Mouse (Mus musculus) MN1 (cell line): ENCODE measurements around the gene Spred1.

ENCODE experiments used
- DNase-seq: peaks from one replicate; pipeline ENCODE4 v3.0.0-alpha.2; 2016; ENCODE audit warnings: low spot score

Spred1 gene

DNA sequence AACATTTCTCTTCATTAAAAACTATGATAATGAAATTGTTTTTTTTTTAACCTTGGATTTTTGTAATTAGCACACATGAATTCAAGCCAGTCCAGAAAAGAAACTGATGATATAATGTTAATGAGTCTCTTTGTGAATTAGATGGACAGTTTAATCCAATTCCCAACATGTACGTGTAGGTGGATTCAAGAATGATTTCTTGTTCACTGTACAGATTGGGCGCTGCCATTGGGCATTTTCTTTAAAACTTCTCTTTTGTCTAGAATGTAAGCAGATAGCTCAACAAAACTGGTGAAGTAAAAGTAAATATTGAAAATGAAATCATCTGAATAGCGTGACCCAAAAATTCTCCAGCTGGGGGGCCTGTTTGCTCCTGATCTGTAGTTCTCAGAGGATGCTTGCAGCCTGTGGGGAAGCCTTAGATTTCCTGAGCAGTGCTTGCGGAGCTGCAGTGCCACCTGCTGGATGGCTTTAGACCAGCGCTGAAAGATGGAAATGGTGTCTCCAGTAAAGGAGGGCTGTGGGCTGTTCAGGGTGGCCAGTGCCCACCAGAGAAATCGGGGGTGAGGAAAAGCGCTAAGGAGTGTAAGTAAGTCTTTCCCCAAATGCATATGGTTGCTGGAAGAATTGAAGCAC, 59.2 kb downstream of the Spred1 start:
- DNase-seq, result peak; percentile 84

DNA sequence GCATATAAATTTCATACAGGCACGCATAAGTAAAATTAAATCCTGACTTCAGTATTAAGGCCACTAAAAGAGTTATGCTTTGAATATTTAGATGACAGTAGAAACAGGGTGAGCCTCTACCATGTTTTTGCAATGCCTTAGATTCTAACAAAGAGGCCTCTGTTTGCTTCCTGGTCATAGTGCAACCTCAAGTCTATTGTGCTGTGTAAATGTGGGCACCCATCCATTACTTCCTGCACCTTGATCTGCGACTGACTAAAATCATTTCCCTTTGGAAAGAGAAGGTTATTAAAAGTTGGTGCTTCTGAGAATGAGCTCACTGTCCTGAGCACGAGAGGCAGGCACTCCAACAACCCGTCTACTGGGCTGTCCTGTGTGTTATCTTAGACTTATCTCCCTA, 64.4 kb downstream of the Spred1 start:
- no peak for DNase-seq

DNA sequence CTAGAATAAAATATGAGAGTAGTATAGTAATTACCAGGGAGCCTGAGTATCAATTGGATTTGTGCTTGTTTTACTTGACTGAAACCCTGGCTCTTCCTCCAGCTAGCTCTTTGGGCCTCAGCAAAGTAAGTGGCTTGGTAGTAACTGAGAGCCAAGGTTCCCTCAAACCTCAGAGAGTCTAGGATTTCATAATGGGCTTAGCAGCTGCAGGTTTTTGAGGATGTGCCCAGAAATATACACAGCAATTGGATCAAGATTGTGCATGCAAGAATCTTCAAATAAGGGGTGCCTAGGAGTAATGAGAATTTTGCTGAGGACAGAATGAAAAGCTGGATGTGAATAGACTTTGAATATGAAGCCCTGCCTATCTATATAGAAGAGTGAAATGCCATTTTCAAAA, 69.7 kb downstream of the Spred1 start:
- no peak for DNase-seq

DNA sequence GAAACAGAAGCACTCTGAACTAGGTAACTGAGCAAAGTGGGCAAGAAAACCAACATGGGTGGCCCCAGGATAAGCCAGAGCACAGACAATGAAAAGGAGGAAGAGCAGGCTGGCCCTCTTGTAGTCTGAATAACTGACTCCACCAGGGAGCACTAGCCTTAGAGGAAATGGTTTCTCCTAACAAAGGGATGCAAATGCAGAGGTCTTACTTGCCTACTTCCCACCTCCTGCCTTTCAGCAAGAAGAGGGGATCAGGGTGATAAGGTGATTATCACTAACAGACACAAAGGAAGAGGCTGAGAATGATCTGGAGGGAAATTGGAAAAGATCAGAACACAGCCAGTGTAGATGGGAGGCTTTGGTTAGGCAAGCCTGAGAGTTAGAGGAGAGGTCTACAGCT, 73.1 kb downstream of the Spred1 start:
- no peak for DNase-seq

DNA sequence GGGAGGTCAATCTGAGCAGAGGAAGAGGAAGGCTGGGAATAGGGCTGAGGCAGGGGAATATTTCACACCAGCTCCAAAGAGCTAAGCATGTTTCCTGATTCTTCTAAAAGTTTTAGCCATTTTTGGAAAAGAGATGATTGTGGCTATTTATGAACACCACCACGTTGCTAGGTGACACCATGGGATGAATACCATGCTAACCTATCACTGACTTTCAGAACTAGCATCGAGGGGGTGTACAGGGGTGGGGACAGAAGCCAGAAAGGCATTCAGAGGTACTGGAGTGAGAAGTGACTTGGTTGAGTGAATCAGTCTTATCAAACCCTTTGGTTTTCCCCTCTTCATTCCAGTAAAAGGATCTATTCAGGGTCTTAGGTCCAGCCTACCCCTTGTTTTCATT, 74.0 kb downstream of the Spred1 start:
- no peak for DNase-seq

DNA sequence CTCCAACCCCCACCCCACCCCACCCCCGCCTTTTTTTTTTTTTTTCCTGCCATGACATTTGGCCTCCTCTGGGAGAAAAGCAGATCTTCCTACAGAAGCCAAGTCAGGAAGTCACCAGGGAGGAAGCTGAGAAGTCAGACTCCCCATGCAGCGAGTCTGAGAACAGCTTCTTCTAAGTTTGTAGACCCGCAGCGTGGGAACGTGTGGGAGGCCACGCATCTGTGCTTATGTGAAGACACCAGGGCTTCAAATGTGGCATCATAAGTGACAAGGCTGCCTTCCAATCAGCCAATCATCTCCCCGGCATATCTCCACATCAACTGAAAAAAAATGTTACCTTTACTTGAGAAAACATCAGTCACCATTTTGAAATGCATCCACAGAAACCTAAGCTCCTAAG, 74.4 kb downstream of the Spred1 start:
- DNase-seq, result no peak

DNA sequence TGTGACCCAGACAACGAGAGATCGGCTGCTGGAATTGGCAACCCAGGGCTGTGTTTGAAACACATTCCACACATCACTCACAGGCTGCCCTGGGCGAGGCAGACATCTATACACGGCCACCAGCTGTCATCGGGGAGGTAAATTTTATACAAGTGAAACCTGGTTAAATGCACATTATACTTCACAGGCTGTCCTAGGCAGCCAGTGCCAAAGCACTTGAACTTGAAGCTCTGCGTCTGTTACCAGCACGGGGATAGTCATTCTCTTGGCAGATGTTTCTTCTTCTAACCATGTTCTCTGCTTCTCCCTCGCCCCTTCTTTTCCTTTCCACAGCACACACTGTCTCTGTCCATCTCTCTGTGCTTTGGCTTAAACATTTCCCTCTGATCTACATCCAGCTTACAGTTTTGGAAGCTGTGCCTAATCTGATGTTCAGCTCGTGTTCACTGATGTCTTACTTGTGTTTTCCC, 79.7 kb downstream of the Spred1 start:
- DNase-seq, result no peak

DNA sequence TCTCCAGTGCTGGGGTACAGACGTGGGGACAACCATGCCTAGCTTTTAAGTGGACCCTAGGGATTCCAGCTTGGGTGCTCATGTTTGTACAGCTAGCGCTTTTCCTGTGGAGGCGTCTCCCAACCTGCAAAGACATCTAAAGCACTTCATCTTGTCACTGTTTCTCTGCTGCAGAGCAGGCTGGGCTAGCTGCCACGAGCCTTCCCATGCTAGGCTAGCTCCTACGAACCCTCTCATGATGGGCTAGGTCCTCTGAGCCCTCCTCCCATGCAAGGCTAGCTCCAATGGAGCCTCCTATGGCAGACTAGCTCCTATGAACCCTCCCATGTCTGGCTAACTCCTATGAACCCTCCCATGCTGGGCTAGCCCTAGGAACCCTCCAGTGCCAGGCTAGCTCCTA, 82.2 kb downstream of the Spred1 start:
- DNase-seq, result no peak

DNA sequence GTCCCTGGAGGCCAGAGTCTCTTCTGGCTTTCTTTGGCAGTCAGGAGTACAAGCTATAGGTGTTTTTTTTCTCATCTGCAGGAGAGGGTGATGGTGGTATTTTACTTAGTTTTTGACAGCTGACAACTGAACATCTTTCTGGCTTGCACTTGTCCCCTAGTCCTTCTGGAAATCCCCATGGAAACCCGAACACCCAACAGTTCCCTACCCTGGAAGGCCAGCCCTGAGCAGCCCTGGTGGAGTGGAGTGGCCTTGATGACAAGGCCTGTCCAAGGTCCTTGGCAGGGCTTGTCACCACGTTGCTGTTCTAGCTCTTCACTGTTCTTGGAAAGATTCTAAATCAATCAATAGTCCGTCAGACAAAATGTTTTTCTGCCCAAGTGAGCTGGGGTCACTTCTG, 83.4 kb downstream of the Spred1 start:
- DNase-seq, result no peak

DNA sequence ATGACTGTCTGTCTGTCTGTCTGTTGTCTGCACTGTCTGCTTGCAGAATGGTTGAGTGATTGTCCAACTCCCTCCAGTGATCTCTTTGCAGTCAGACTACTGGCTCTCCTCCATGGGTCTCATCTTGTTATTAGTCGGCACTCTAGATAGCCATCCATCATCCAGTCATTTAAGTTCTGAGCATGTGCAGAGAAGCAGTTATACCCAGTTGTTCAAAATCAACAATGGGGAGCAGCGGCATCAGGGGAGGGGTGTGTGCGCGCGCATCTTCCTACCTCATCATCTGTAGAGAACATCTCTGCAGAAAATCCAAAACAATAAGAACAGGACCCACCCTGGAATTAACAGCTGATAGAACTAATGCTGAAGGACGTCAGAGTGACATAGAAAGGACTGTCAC, 83.9 kb downstream of the Spred1 start:
- DNase-seq, result no peak

DNA sequence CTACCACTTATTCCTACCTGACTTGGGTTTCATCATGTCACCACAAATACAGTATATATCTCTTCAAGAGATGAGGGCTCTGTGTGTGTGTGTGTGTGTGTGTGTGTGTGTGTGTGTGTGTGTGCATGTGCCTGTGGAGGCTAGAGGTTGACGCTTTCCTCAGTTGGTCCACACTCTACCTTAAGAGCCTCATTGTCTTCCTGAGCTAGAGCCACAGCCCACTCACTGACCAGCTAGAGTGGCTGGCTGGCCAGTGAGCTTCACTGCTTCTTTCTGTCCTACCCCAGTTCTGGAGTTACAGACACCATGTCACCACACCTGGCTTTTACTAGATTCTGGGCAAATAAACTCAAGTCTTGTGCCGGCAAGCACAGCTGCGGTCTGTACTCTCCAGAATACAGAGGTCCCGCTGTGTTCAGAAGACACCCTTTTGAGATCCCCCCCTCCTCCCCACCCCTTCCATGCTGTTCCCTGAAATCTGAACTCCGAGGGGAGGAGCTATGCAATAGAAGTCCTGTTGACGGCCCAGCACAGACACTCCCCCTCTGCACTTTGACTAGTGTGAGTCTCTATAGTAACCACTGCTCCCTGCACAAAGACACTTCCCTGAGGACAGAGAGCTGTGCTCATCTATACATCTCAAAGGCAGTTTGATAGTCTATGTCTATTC, 89.4 kb downstream of the Spred1 start:
- peak; percentile 16 for DNase-seq

DNA sequence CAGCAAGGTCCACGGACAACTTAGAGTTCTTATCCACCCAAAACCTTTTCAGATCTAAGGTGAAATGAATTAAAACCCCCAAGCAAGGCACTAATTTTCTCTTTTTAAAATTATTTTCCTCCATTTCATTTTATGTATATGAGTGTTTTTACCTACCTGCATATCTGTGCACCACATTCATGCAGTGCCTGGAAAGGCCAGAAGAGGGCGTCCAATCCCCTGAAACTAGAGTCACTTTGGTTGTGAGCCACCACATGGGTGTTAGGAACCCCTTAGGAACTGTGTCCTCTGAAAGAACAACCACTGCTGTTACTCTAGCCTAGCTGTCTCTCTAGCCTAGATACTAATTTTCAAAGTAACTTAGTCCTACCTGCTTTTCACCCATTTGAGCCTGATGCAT, 95.0 kb downstream of the Spred1 start:
- DNase-seq, result no peak

DNA sequence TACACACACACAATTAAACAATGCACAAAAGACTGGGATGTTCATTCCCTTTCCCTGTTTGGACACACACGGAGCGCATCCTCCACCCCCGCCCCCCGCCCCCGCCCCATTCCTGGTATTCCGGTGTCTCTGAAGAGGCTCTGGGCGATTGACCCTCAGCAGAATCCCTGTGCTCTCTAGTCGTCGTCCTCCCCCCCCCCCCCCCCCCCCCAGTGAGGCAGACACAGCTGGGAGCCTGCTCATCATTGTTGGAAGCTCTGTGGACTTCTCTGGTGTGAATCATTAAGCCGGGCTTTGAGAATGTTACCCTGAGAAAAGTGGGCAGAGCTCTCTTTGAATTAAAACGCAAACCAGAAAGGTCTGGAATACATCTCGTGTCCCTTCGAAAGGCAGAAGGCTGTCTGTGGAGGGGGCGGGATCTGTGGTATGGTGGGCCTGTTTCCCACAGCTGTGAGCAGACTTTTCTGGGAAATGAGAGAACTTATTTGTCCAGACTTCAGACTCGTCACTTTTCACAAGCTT, 96.6 kb downstream of the Spred1 start:
- DNase-seq, result peak; percentile 72

DNA sequence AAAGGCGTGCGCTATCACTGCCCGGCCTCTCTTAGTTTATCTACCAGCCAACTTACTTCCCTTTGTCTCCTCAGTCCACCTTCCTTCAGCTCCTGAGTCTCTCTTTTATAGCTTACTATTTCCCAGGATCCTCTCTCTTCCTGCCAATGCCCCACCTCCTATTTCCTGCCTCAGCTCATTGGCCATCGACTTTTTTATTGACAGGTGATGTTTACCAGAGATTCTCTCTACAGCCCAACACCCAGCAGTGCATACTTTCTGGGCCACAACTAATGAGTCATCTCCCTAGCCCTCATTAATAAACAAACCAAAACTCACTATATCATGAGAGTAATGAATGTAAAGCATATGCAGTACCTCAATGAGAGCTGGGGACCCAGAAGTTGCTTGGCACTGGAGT, 98.4 kb downstream of the Spred1 start:
- DNase-seq, result no peak

DNA sequence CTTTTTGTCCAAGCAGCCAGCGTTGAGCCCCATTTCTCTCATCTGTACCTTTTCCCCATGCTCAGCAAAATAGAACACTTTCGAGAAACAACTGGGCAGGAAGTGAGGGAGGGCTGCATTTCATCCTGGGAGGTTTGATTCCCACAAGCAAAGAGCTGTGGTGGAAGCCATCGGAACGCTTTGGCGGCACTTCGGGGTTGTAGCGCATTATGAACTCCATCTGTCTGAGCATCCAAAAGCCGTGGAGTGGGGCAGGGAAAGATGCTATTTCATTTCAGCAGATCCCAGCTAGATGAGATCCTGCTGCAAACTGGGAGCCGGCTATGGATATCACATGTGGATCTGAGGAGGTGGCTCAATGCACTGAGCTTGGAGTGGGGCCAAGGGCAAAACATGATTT, 101.5 kb downstream of the Spred1 start:
- DNase-seq, result no peak

DNA sequence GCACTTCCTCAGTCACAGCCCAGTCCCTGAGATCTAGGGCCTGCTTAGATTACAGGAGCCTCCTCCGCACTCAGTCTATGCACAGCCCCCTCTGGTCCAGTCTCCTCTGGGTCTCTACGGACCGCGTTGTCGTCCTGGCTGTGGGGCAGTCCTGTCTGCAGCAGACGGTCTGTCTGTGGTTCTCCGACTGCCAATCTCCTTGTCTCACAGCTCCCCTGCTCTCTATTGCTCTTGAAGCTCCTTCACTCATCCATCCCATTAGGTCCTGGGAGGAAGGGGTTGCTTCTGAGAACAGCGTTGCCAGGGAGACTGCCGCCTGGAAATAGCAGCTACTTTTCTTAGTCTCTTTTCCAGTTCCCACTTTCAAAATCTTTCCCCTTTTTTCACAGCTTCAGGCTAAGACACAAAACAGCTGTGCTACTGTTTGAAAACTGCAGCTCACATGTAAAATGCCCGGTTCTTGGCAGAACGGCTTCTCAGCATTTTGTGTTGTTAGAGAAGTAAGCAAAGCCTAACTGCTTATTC, 107.5 kb downstream of the Spred1 start:
- DNase-seq, result no peak

DNA sequence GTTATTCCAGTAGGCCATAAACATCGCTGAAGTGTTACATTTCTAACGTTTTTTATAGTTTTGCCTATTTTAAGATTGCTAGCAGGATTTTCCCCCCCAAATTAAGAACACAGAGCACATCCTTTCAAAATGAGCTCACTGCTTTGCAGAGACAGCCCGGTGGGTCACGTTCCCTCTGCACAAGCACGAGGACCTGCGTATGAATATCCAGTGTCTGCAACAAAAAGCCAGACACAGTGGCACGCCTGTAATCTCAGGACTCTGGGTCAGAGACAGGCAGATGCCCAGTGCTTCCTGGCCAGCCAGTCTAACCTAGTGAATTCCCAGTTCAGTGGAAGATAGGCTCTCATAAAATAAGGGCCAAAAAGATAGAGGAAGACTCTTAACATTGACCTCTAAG, 109.1 kb downstream of the Spred1 start:
- no peak for DNase-seq

DNA sequence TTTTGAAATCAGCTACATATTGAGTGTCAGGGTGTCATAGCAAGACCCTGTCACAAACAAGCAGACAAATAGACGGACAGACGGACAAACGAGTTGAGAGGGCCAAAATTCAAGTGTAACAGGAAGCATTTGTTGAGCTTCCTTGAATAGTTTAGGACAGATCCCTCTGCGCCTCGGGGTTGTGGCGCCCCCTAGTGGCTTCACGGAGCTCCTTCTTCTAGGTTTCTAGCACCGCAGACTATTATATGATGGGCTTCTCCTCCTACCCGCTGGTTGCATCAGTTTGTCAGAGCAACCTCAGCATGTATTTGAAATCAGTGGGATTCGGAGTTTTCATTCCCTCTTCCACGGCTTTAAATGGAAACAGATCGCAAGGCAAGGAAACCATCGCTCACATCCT, 110.1 kb downstream of the Spred1 start:
- peak; percentile 89 for DNase-seq
